Mouse (Mus musculus) thymus, postnatal 0 days (tissue): ENCODE data around the gene Gsg1l2. TPM values are rescaled to one million over a fixed set of nuclear protein-coding genes. Genes with fewer than 3 reads are reported as not detected.

ENCODE experiments used
- DNase-seq: peaks from one replicate; pipeline ENCODE4 v3.0.0-alpha.2; 2015; ENCODE audit warnings: low spot score
- polyA plus RNA-seq: library from polyadenylated mRNA; unstranded; fragments of >200 nt; fragmentation: Nextera tagmentation; extraction: Ambion mirVana; gene quantifications from 2 replicates; pipeline ENCODE4 v1.2.1, GENCODE M21; 2015

Gsg1l2 gene
- polyA plus RNA-seq = not detected in 2 replicates

- DNase-seq = no peak
These were observed at the start of gene Gsg1l2 for GRCm38 (mm10) chr11:67774379-67774778. Gene Gsg1l2 (plus strand): TSS chr11:67774608.

GRCm38 (mm10) chr11:67727095-67727494 lies 47.3 kb upstream of the Gsg1l2 start:
- DNase-seq = no peak

GRCm38 (mm10) chr11:67728726-67729125 lies 45.7 kb upstream of the Gsg1l2 start:
- DNase-seq = no peak

- no peak for DNase-seq
These were observed 43.4 kb upstream of the Gsg1l2 start for GRCm38 (mm10) chr11:67731056-67731455.

GRCm38 (mm10) chr11:67733726-67734125 lies 40.7 kb upstream of the Gsg1l2 start:
- no peak for DNase-seq

GRCm38 (mm10) chr11:67734597-67734996 lies 39.8 kb upstream of the Gsg1l2 start:
- no peak for DNase-seq

- DNase-seq = no peak
These were observed 36.1 kb upstream of the Gsg1l2 start for GRCm38 (mm10) chr11:67738345-67738744.

GRCm38 (mm10) chr11:67738846-67739490 lies 35.4 kb upstream of the Gsg1l2 start:
- DNase-seq = no peak

GRCm38 (mm10) chr11:67741569-67741968 lies 32.8 kb upstream of the Gsg1l2 start:
- DNase-seq = no peak

GRCm38 (mm10) chr11:67756287-67756686 lies 18.1 kb upstream of the Gsg1l2 start:
- no peak for DNase-seq

- no peak for DNase-seq
These were observed 16.8 kb upstream of the Gsg1l2 start for GRCm38 (mm10) chr11:67757373-67758167.

- no peak for DNase-seq
These were observed 3.4 kb upstream of the Gsg1l2 start, which contains the start of gene Glp2r for GRCm38 (mm10) chr11:67771053-67771452. Gene Glp2r (minus strand): TSS chr11:67771153.

- DNase-seq = no peak
These were observed 2.7 kb upstream of the Gsg1l2 start for GRCm38 (mm10) chr11:67771691-67772090.

- DNase-seq = no peak
These were observed 1.8 kb upstream of the Gsg1l2 start for GRCm38 (mm10) chr11:67772577-67772976.

- DNase-seq = no peak
These were observed 15.8 kb downstream of the Gsg1l2 start for GRCm38 (mm10) chr11:67790182-67790581.

GRCm38 (mm10) chr11:67797931-67798330 lies 23.5 kb downstream of the Gsg1l2 start, which contains the start of gene Dhrs7c:
Gene Dhrs7c (plus strand): TSS chr11:67798187.
- DNase-seq = no peak

GRCm38 (mm10) chr11:67800130-67800723 lies 25.8 kb downstream of the Gsg1l2 start:
- no peak for DNase-seq

- DNase-seq = no peak
These were observed 26.8 kb downstream of the Gsg1l2 start for GRCm38 (mm10) chr11:67801169-67801568.

GRCm38 (mm10) chr11:67805538-67805937 lies 31.1 kb downstream of the Gsg1l2 start:
- no peak for DNase-seq

- no peak for DNase-seq
These were observed 32.6 kb downstream of the Gsg1l2 start for GRCm38 (mm10) chr11:67806832-67807597.

- no peak for DNase-seq
These were observed 33.6 kb downstream of the Gsg1l2 start for GRCm38 (mm10) chr11:67808051-67808450.
